Mouse (Mus musculus) heart, postnatal 0 days (tissue): ENCODE measurements around the gene Susd4. TPM values are rescaled to one million over a fixed set of nuclear protein-coding genes. Genes with fewer than 3 reads are reported as not detected.

Experiments used
- ATAC-seq: fragments of 200-750 bp; cut with Nextera tagmentation; 2 replicates; pipeline ENCODE4 v1.8.0; 2017; ENCODE audit warnings: low read depth, moderate number of reproducible peaks, moderate library complexity; ENCODE audit not compliant: insufficient read depth
- DNase-seq: peaks from one replicate; pipeline ENCODE4 v3.0.0-alpha.2; 2016; ENCODE audit warnings: low spot score
- H3K27ac ChIP-seq: fragments of 300-500 bp; sonication (generic); 2 replicates; pipeline ENCODE4 v1.5.1; 2014; ENCODE audit warnings: low read depth, mild to moderate bottlenecking
- H3K27me3 ChIP-seq: fragments of 300-500 bp; sonication (generic); 2 replicates; pipeline ENCODE4 v1.6.1; 2014; ENCODE audit warnings: low read length, mixed read lengths; ENCODE audit not compliant: control insufficient read depth, insufficient read depth
- H3K36me3 ChIP-seq: fragments of 300-500 bp; sonication (generic); replicated peaks from 2 replicates; pipeline ENCODE4 v1.6.1; 2014; ENCODE audit warnings: low read length, mixed read lengths; ENCODE audit not compliant: control insufficient read depth, insufficient read depth
- H3K4me1 ChIP-seq: fragments of 300-500 bp; sonication (generic); 2 replicates; pipeline ENCODE4 v1.6.1; 2014; ENCODE audit warnings: antibody characterized with exemption; ENCODE audit not compliant: control insufficient read depth, insufficient read depth
- H3K4me2 ChIP-seq: fragments of 300-500 bp; sonication (generic); 2 replicates; pipeline ENCODE4 v1.6.1; 2014; ENCODE audit warnings: low read depth, mild to moderate bottlenecking, low read length, moderate library complexity
- H3K4me3 ChIP-seq: fragments of 300-500 bp; sonication (generic); 2 replicates; pipeline ENCODE4 v1.5.1; 2014; ENCODE audit warnings: low read depth, low read length
- H3K9ac ChIP-seq: fragments of 300-500 bp; sonication (generic); replicated peaks from 2 replicates; pipeline ENCODE4 v1.6.1; 2014; ENCODE audit warnings: low read depth, low read length, mixed read lengths
- H3K9me3 ChIP-seq: fragments of 300-500 bp; sonication (generic); replicated peaks from 2 replicates; pipeline ENCODE4 v1.6.1; 2016; ENCODE audit warnings: low read length; ENCODE audit not compliant: control insufficient read depth
- CTCF ChIP-seq: IDR thresholded peaks from 2 replicates; pipeline ENCODE4 v1.5.1; 2016; ENCODE audit warnings: antibody characterized with exemption, control low read depth, low read depth
- EP300 ChIP-seq: IDR thresholded peaks from 2 replicates; pipeline ENCODE4 v1.6.1; 2016; ENCODE audit warnings: antibody characterized with exemption, low read depth
- WGBS: fragments of 180-500 bp; shearing (Covaris S2); extraction: QIAGEN DNeasy Blood & Tissue Kit; methylation state at CpG from one replicate; pipeline ENCODE4 v1.1.7; 2014; 5-methylcytosine and 5-hydroxymethylcytosine counted together
- polyA plus RNA-seq: library from polyadenylated mRNA; unstranded; fragments of >200 nt; fragmentation: Nextera tagmentation; extraction: Ambion mirVana; gene quantifications from 2 replicates; pipeline ENCODE4 v1.2.1, GENCODE M21; 2015
- total RNA-seq: library from RNA; depleted of rRNA; stranded (reverse); fragments of >200 nt; gene quantifications from 2 replicates; pipeline ENCODE4 v1.2.3, GENCODE M21; 2014; ENCODE audit warnings: low replicate concordance

The Susd4 gene
- total and polyA plus RNA-seq, 2 experiments from 2014 or later: 1.8 to 6.4 TPM

- H3K27ac ChIP-seq: no peak overlapping the region
- ATAC-seq (no peak), DNase-seq (no peak)
- no peak overlapping the region for H3K4me2 ChIP-seq
- no peaks in the 10 kb centered on the region for H3K27me3 ChIP-seq
- 68% methylated on average over 5 of the region's 5 CpGs for WGBS
- no peaks in the 10 kb centered on the region for H3K9me3 ChIP-seq
- H3K4me1 ChIP-seq: no peaks in the 10 kb centered on the region
- H3K36me3 ChIP-seq: no peaks in the 10 kb centered on the region
- no peak overlapping the region for H3K9ac ChIP-seq
- TF ChIP-seq EP300 (no peak), CTCF (no peak)
- no peak overlapping the region for H3K4me3 ChIP-seq
These were observed 8.8 kb upstream of the Susd4 start for GRCm38 (mm10) chr1:182754865-182755264.

- H3K27ac ChIP-seq: no peak overlapping the region
- 79% methylated on average over 1 of the region's 1 CpGs for WGBS
- no peak overlapping the region for H3K4me3 ChIP-seq
- TF ChIP-seq CTCF (no peak), EP300 (no peak)
- H3K9me3 ChIP-seq: no peaks in the 10 kb centered on the region
- H3K27me3 ChIP-seq: peaks cover 7% of the 10 kb centered on the region; the same call in 1 of the 2 replicates
- ATAC-seq (no peak), DNase-seq (no peak)
- no peak overlapping the region for H3K9ac ChIP-seq
- no peaks in the 10 kb centered on the region for H3K4me1 ChIP-seq
- no peak overlapping the region for H3K4me2 ChIP-seq
- H3K36me3 ChIP-seq: no peaks in the 10 kb centered on the region
These were observed 4.9 kb upstream of the Susd4 start for GRCm38 (mm10) chr1:182758783-182759182.

GRCm38 (mm10) chr1:182763191-182763715, 407 bp upstream of the Susd4 start:
- H3K9me3 ChIP-seq: no peaks in the 10 kb centered on the region; the same call in 1 of the 2 replicates
- H3K36me3 ChIP-seq: no peaks in the 10 kb centered on the region
- 16% methylated on average over 17 of the region's 17 CpGs for WGBS
- peak overlapping the region; percentile 98 for H3K4me2 ChIP-seq
- H3K4me1 ChIP-seq: peaks cover 4% of the 10 kb centered on the region; the same call in 1 of the 2 replicates
- TF ChIP-seq EP300: no peak
- no peak for TF ChIP-seq CTCF
- no peak for DNase-seq
- 0 out of 2 replicates have a peak, but pooled peaks have one; percentile 15 for ATAC-seq
- no peak overlapping the region for H3K27ac ChIP-seq
- H3K9ac ChIP-seq: peak overlapping the region; percentile 32; the same call in 1 of the 2 replicates
- peaks cover 31% of the 10 kb centered on the region for H3K27me3 ChIP-seq
- peak overlapping the region; percentile 66 for H3K4me3 ChIP-seq

GRCm38 (mm10) chr1:182764541-182765281, 1.1 kb downstream of the Susd4 start:
- H3K4me1 ChIP-seq: peaks cover 4% of the 10 kb centered on the region; the same call in 1 of the 2 replicates
- no peaks in the 10 kb centered on the region for H3K36me3 ChIP-seq
- peak overlapping the region; percentile 98 for H3K4me2 ChIP-seq
- no peak overlapping the region for H3K27ac ChIP-seq
- H3K4me3 ChIP-seq: peak overlapping the region; percentile 66
- no peaks in the 10 kb centered on the region; the same call in 1 of the 2 replicates for H3K9me3 ChIP-seq
- H3K9ac ChIP-seq: peak overlapping the region; percentile 32; the same call in 1 of the 2 replicates
- H3K27me3 ChIP-seq: peaks cover 31% of the 10 kb centered on the region
- ATAC-seq (0 out of 2 replicates have a peak, but pooled peaks have one; percentile 27), DNase-seq (no peak)
- 8% methylated on average over 27 of the region's 27 CpGs for WGBS
- TF ChIP-seq CTCF: no peak
- TF ChIP-seq EP300: no peak

- Histone ChIP-seq H3K4me1 (no peaks in the 10 kb centered on the region), H3K9ac (no peak overlapping the region), H3K9me3 (no peaks in the 10 kb centered on the region), H3K4me3 (no peak overlapping the region), H3K36me3 (no peaks in the 10 kb centered on the region), H3K4me2 (no peak overlapping the region), H3K27me3 (no peaks in the 10 kb centered on the region), H3K27ac (no peak overlapping the region)
- DNase-seq: no peak
- 85% methylated on average over 7 of the region's 7 CpGs for WGBS
- TF ChIP-seq EP300: no peak
- no peak for TF ChIP-seq CTCF
- ATAC-seq: no peak
These were observed 11.9 kb downstream of the Susd4 start for GRCm38 (mm10) chr1:182775576-182775975.
